Mouse (Mus musculus) testis, adult 2 months (tissue): ENCODE data around the gene Negr1.

Experiments used
- CTCF ChIP-seq: fragments of 200-500 bp; IDR thresholded peaks from 2 replicates; pipeline ENCODE4 v1.5.1; 2012; ENCODE audit warnings: low read depth, mild to moderate bottlenecking, inconsistent platforms, low read length, moderate library complexity; ENCODE audit not compliant: control insufficient read depth, insufficient read depth, insufficient replicate concordance
- POLR2A ChIP-seq: fragments of 200-500 bp; IDR thresholded peaks from 2 replicates; pipeline ENCODE4 v1.6.1; 2012; ENCODE audit warnings: low read depth, mild to moderate bottlenecking, inconsistent platforms, low read length, moderate library complexity; ENCODE audit not compliant: control insufficient read depth

DNA sequence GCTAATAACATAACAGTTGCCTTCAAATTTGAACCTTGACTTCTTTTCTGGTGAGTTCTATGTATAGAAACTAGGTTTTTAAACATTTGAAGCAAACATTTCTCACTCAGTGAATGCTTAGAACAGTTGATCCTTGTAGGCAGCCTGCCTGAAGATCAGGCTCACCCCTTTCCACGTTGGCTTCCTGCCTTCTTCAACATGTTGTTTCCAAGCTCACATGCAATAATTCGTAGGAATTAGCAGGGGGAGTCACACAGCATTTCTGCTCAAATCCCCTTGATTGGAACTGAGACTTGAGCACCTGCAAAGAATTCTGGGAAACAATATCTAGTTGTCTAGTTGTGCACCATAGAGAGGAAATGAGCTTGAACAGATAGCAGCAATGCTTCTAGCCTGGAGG is 430.6 kb downstream of the Negr1 start:
- no peak for TF ChIP-seq CTCF
- no peak for TF ChIP-seq POLR2A
